Mouse (Mus musculus) ES-E14 (cell line): ENCODE results near the gene Twnk.

ENCODE experiments used
- MAFK ChIP-seq: IDR thresholded peaks from 2 replicates; pipeline ENCODE4 v1.6.1; 2014; ENCODE audit warnings: mild to moderate bottlenecking, low read depth, low read length, inconsistent platforms; ENCODE audit not compliant: insufficient read depth
- ZC3H11A ChIP-seq: IDR thresholded peaks from 2 replicates; pipeline ENCODE4 v1.6.1; 2012; ENCODE audit warnings: low read depth, mild to moderate bottlenecking, inconsistent platforms, low read length, borderline replicate concordance
- ZNF384 ChIP-seq: IDR thresholded peaks from 2 replicates; pipeline ENCODE4 v1.6.1; 2012; ENCODE audit warnings: low read depth, low read length, inconsistent platforms

DNA sequence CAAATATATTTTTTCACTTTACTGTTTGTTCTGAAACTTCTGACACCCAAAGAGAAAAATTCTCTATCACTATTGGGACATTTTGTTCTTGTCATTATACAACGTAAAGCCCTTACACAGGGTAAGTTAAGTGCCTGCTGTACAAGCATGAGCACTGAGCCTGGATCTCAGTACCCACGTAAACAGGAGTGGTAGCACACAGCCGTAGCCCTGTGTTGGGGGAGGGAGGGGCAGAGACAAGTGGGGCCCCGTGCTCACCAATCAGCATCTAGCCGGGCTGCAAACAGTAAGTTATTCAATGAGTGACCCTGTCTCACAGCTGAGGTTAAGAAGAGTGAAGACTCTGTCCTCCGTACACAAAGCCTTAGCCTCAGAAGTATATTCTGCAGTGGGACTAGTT, 28.8 kb upstream of the Twnk start:
- TF ChIP-seq ZNF384 (no peak), ZC3H11A (no peak), MAFK (no peak)
